Mouse (Mus musculus) adrenal gland, postnatal 4 days (tissue): Measurements from ENCODE around the gene Ola1. TPM values are rescaled to one million over a fixed set of nuclear protein-coding genes. Genes with fewer than 3 reads are reported as not detected.
A peak's percentile ranks its signal among the peaks of the same experiment; 100 is the strongest.

ENCODE experiments used
- DNase-seq, 2 experiments: peaks; one replicate each; pipeline ENCODE4 v3.0.0; 2021 to 2022; ENCODE audit warnings: low spot score in 2 of 2, mixed read lengths in 2 of 2
- long read RNA-seq, 2 experiments: library from polyadenylated mRNA; stranded (forward); transcript quantifications; one replicate each; pipeline ENCODE4 v2.0.0; 2021
- total RNA-seq, 2 experiments: library from RNA; stranded (reverse); gene quantifications; 2 replicates each; pipeline ENCODE4 v1.2.3; 2021

Ola1 gene
- total RNA-seq = 10 to 100 TPM; 54.5 to 56.9 TPM
- long read RNA-seq, experiment 1, transcript Ola1-201 (11 exons, 2,175 nt) = major isoform, 21 of 29 reads
- long read RNA-seq, experiment 1, partial matches to known transcripts = 4 of 29 reads
- long read RNA-seq, experiment 1, other reads (novel, unspliced or antisense) = 3 of 29 reads
- long read RNA-seq, experiment 2, transcript Ola1-201 (11 exons, 2,175 nt) = major isoform, 23 of 29 reads
- long read RNA-seq, experiment 2, partial matches to known transcripts = 3 of 29 reads
- long read RNA-seq, experiment 2, other reads (novel, unspliced or antisense) = 3 of 29 reads

- no peak for DNase-seq
Measured at GRCm38 (mm10) chr2:73218913-73219312, at the start of gene Ola1. TSS of gene Ola1 (minus strand) at chr2:73218924.

- DNase-seq = no peak
Measured at GRCm38 (mm10) chr2:73268281-73268680, 49.6 kb upstream of the Ola1 start.

- no peak for DNase-seq
Measured at GRCm38 (mm10) chr2:73267818-73268217, 49.1 kb upstream of the Ola1 start.

GRCm38 (mm10) chr2:73267231-73267630 lies 48.5 kb upstream of the Ola1 start:
- no peak for DNase-seq

GRCm38 (mm10) chr2:73266623-73267022 lies 47.9 kb upstream of the Ola1 start:
- DNase-seq = no peak

GRCm38 (mm10) chr2:73266011-73266410 lies 47.3 kb upstream of the Ola1 start:
- DNase-seq = no peak

GRCm38 (mm10) chr2:73264611-73265195 lies 46.0 kb upstream of the Ola1 start:
- no peak for DNase-seq

GRCm38 (mm10) chr2:73263794-73264610 lies 45.3 kb upstream of the Ola1 start:
- no peak for DNase-seq

GRCm38 (mm10) chr2:73263172-73263765 lies 44.5 kb upstream of the Ola1 start:
- DNase-seq = no peak

- DNase-seq = no peak
Measured at GRCm38 (mm10) chr2:73248701-73249100, 30.0 kb upstream of the Ola1 start.

- no peak for DNase-seq
Measured at GRCm38 (mm10) chr2:73241299-73241698, 22.6 kb upstream of the Ola1 start.

- DNase-seq = no peak
Measured at GRCm38 (mm10) chr2:73231081-73231480, 12.4 kb upstream of the Ola1 start.

GRCm38 (mm10) chr2:73213871-73214659 lies 4.7 kb downstream of the Ola1 start:
- peak; percentile 84 to 85 for DNase-seq

GRCm38 (mm10) chr2:73213539-73213870 lies 5.2 kb downstream of the Ola1 start:
- no peak for DNase-seq

GRCm38 (mm10) chr2:73204328-73204727 lies 14.4 kb downstream of the Ola1 start:
- DNase-seq = no peak

GRCm38 (mm10) chr2:73188488-73188887 lies 30.2 kb downstream of the Ola1 start:
- no peak for DNase-seq

GRCm38 (mm10) chr2:73185185-73185584 lies 33.5 kb downstream of the Ola1 start:
- DNase-seq = no peak

- DNase-seq = no peak
Measured at GRCm38 (mm10) chr2:73169496-73169895, 49.2 kb downstream of the Ola1 start.

- DNase-seq = peak in 1 of 2 experiments; percentile 24
Measured at GRCm38 (mm10) chr2:73167126-73167525, 51.6 kb downstream of the Ola1 start.

GRCm38 (mm10) chr2:73164666-73165065 lies 54.1 kb downstream of the Ola1 start:
- DNase-seq = no peak

GRCm38 (mm10) chr2:73160772-73161171 lies 58.0 kb downstream of the Ola1 start:
- no peak for DNase-seq
